Mouse (Mus musculus) myocyte (in vitro differentiated cells): ENCODE results near the gene Ifitm10. TPM values are rescaled to one million over a fixed set of nuclear protein-coding genes. Genes with fewer than 3 reads are reported as not detected.

Experiments
- H3K27me3 ChIP-seq: one replicate; pipeline ENCODE4 v1.6.1; 2011; ENCODE audit not compliant: control insufficient read depth, insufficient read depth, insufficient read length
- H3K36me3 ChIP-seq: one replicate; pipeline ENCODE4 v1.6.1; 2011; ENCODE audit not compliant: control insufficient read depth, insufficient read depth
- H3K4me2 ChIP-seq: one replicate; pipeline ENCODE4 v1.6.1; 2011; ENCODE audit warnings: low read depth, control low read depth
- H3K4me3 ChIP-seq: one replicate; pipeline ENCODE4 v1.5.1; 2011; ENCODE audit warnings: mild to moderate bottlenecking, control low read depth, moderate library complexity
- H3K79me2 ChIP-seq: one replicate; pipeline ENCODE4 v1.6.1; 2011; ENCODE audit not compliant: control insufficient read depth, insufficient read depth
- H3ac ChIP-seq: one replicate; pipeline ENCODE4 v1.6.1; 2011; ENCODE audit not compliant: control insufficient read depth, insufficient read length
- CEBPB ChIP-seq: IDR thresholded peaks from 2 replicates; pipeline ENCODE4 v1.6.1; 2011; ENCODE audit warnings: mild to moderate bottlenecking, moderate library complexity; ENCODE audit not compliant: poor library complexity, insufficient read depth, severe bottlenecking
- E2F4 ChIP-seq: IDR thresholded peaks from one replicate; pipeline ENCODE4 v1.6.1; 2011; ENCODE audit warnings: mild to moderate bottlenecking, control low read depth, moderate library complexity; ENCODE audit not compliant: insufficient read depth
- MAX ChIP-seq: IDR thresholded peaks from one replicate; pipeline ENCODE4 v1.6.1; 2011; ENCODE audit warnings: low read depth, mild to moderate bottlenecking, control low read depth
- MYOD1 ChIP-seq, 3 experiments: IDR thresholded peaks; one replicate each; pipeline ENCODE4 v1.6.1; 2011; ENCODE audit warnings: control low read depth in 2 of 3, low read depth in 2 of 3, mild to moderate bottlenecking in 2 of 3, moderate library complexity in 1 of 3; ENCODE audit not compliant: insufficient read length in 2 of 3, control insufficient read depth in 1 of 3
- MYOG ChIP-seq, 3 experiments: IDR thresholded peaks; one replicate each; pipeline ENCODE4 v1.6.1; 2011; ENCODE audit warnings: control low read depth in 2 of 3, low read depth in 2 of 3, mild to moderate bottlenecking in 2 of 3; ENCODE audit not compliant: insufficient read length in 2 of 3, control insufficient read depth in 1 of 3, insufficient read depth in 1 of 3
- POLR2A ChIP-seq: IDR thresholded peaks from one replicate; pipeline ENCODE4 v1.6.1; 2011; ENCODE audit warnings: low read depth, mild to moderate bottlenecking, control low read depth, moderate library complexity; ENCODE audit not compliant: insufficient read length
- POLR2AphosphoS2 ChIP-seq: IDR thresholded peaks from one replicate; pipeline ENCODE4 v1.6.1; 2011; ENCODE audit warnings: low read depth, control low read depth; ENCODE audit not compliant: insufficient read length
- REST ChIP-seq: IDR thresholded peaks from one replicate; pipeline ENCODE4 v1.6.1; 2011; ENCODE audit warnings: mild to moderate bottlenecking, control low read depth, moderate library complexity; ENCODE audit not compliant: insufficient read depth, insufficient read length
- SRF ChIP-seq: IDR thresholded peaks from one replicate; pipeline ENCODE4 v1.6.1; 2011; ENCODE audit warnings: low read depth; ENCODE audit not compliant: control insufficient read depth, insufficient read length
- TCF12 ChIP-seq: IDR thresholded peaks from one replicate; pipeline ENCODE4 v1.6.1; 2011; ENCODE audit warnings: mild to moderate bottlenecking, control low read depth; ENCODE audit not compliant: poor library complexity, insufficient read depth, severe bottlenecking
- TCF3 ChIP-seq: IDR thresholded peaks from one replicate; pipeline ENCODE4 v1.6.1; 2011; ENCODE audit warnings: low read depth, control low read depth; ENCODE audit not compliant: insufficient read length
- USF1 ChIP-seq: IDR thresholded peaks from one replicate; pipeline ENCODE4 v1.6.1; 2011; ENCODE audit warnings: low read depth, mild to moderate bottlenecking, control low read depth, moderate library complexity
- polyA plus RNA-seq: library from polyadenylated mRNA; unstranded; fragments of >200 nt; fragmentation: generic; extraction: Trizol; gene quantifications from one replicate; pipeline ENCODE4 v1.2.1, GENCODE M21; 2012; ENCODE audit warnings: missing spikeins

The Ifitm10 gene
- polyA plus RNA-seq, 1 experiment: 5.4 TPM

DNA sequence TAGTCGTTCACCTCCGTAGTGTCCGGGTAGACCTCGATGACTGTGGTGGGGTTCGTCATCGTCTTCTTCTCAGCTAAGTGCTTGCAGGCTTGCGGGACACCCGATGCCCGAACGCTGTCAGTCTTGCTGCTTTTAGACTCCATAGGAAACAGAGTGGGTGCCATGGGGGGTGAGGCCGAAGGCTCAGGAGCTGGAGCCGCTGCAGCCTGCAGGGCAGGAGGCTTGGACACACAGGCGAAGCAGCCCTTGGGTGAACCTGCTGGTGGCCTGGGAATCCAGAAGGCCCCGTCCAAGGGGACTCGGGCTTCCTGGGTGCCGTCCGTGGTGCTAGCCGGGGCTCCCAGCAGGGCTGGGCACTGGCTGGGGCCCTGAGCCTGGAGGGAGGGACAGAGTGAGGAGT is 2.6 kb downstream of the Ifitm10 start:
- no peaks in the 10 kb centered on the region for H3K36me3 ChIP-seq
- H3K79me2 ChIP-seq: no peaks in the 10 kb centered on the region
- peak overlapping the region; percentile 22 for H3K4me3 ChIP-seq
- H3K4me2 ChIP-seq: peak overlapping the region; percentile 87
- no peaks in the 10 kb centered on the region for H3K27me3 ChIP-seq
- H3ac ChIP-seq: peak overlapping the region; percentile 27
- no peak for TF ChIP-seq POLR2AphosphoS2
- TF ChIP-seq USF1: no peak
- no peak for TF ChIP-seq SRF
- no peak for TF ChIP-seq E2F4
- no peak for TF ChIP-seq CEBPB
- TF ChIP-seq MAX: no peak
- no peak for TF ChIP-seq TCF3
- TF ChIP-seq TCF12: no peak
- TF ChIP-seq MYOG (IDR thresholded peaks at IDR 0.05; ENCODE audit: control insufficient read depth in 1 of 3, insufficient read depth in 1 of 3, insufficient read length in 2 of 3, low read depth in 2 of 3): no peak
- TF ChIP-seq REST: no peak
- no peak for TF ChIP-seq MYOD1 (IDR thresholded peaks at IDR 0.05; ENCODE audit: control insufficient read depth in 1 of 3, insufficient read length in 2 of 3, low read depth in 2 of 3)
- TF ChIP-seq POLR2A: no peak

DNA sequence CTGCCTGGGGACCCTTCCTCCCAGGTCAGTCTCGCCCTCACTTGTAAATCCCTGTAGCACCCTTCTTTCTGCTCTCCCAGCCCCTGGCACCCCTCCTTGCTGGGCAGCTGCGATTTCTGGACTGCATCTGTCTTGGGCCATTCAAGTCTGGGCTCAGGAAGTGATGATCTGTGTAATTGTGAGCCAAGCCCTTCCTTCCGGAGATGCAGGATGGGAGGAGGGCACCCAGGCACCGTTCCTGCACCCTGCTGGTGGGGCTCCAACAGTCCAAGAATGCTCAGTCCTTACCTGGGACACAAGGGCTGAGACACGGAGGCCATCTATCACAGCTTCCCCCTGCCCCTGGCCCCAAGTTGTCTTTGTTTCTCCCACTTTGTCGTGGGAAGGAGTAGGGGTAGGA is 3.7 kb downstream of the Ifitm10 start:
- Histone ChIP-seq H3K79me2 (no peaks in the 10 kb centered on the region), H3K4me3 (no peak overlapping the region), H3ac (no peak overlapping the region), H3K36me3 (no peaks in the 10 kb centered on the region), H3K4me2 (no peak overlapping the region), H3K27me3 (no peaks in the 10 kb centered on the region)
- TF ChIP-seq TCF12 (no peak), SRF (no peak), TCF3 (no peak), USF1 (no peak), MYOG (IDR thresholded peaks at IDR 0.05; ENCODE audit: control insufficient read depth in 1 of 3, insufficient read depth in 1 of 3, insufficient read length in 2 of 3, low read depth in 2 of 3) (no peak), MYOD1 (IDR thresholded peaks at IDR 0.05; ENCODE audit: control insufficient read depth in 1 of 3, insufficient read length in 2 of 3, low read depth in 2 of 3) (no peak), MAX (no peak), REST (no peak), E2F4 (no peak), POLR2AphosphoS2 (no peak), CEBPB (no peak), POLR2A (no peak)

DNA sequence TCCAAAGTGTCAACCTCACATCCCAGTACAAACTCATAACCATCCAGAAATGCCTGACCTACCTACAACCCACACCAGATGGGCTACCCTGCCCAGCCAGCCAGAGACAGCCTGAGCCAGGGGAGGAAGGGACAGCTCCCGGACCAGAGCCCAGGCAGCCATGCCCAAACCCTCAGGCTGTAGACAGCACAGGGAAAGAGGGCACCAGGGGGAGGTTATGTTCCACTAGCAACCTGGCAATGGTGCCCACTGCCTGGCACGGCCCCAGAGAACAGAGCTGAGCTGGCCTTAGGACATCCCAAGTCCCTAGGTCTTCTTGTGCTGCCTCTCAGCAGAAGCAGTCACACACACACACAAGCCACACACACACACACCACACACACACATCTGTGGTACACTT is 4.7 kb downstream of the Ifitm10 start:
- Histone ChIP-seq H3K79me2 (no peaks in the 10 kb centered on the region), H3K4me2 (no peak overlapping the region), H3K4me3 (no peak overlapping the region), H3K27me3 (no peaks in the 10 kb centered on the region), H3ac (no peak overlapping the region), H3K36me3 (no peaks in the 10 kb centered on the region)
- TF ChIP-seq E2F4 (no peak), POLR2AphosphoS2 (no peak), MYOG (IDR thresholded peaks at IDR 0.05; ENCODE audit: control insufficient read depth in 1 of 3, insufficient read depth in 1 of 3, insufficient read length in 2 of 3, low read depth in 2 of 3) (no peak), POLR2A (no peak), TCF3 (no peak), USF1 (no peak), CEBPB (no peak), MAX (no peak), REST (no peak), SRF (no peak), MYOD1 (IDR thresholded peaks at IDR 0.05; ENCODE audit: control insufficient read depth in 1 of 3, insufficient read length in 2 of 3, low read depth in 2 of 3) (no peak), TCF12 (no peak)

DNA sequence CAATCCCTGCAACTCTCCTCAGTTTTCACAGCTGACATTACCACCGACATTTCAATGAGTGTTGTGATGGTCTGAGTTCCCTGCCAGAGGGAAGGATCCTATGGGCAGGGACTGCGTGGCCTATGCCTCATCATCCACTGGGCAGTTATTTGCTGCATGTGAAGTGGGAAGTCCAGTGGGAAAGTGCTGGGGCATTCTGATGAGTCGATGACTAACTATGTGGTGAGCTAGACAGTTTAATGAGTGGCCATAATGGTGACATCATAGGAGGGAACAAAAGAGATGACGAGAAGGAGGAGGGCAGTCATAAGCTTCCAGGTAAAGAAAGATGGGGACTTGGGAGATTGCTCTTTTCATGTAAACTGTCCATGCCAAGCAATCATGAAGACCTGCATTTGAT is 10.4 kb downstream of the Ifitm10 start:
- no peaks in the 10 kb centered on the region for H3K36me3 ChIP-seq
- H3K79me2 ChIP-seq: no peaks in the 10 kb centered on the region
- peak overlapping the region; percentile 50 for H3K4me2 ChIP-seq
- no peak overlapping the region for H3ac ChIP-seq
- no peaks in the 10 kb centered on the region for H3K27me3 ChIP-seq
- no peak overlapping the region for H3K4me3 ChIP-seq
- TF ChIP-seq REST (no peak), TCF3 (no peak), USF1 (no peak), MAX (no peak), MYOG (IDR thresholded peaks at IDR 0.05; ENCODE audit: control insufficient read depth in 1 of 3, insufficient read depth in 1 of 3, insufficient read length in 2 of 3, low read depth in 2 of 3) (no peak), TCF12 (no peak), E2F4 (no peak), CEBPB (no peak), MYOD1 (IDR thresholded peaks at IDR 0.05; ENCODE audit: control insufficient read depth in 1 of 3, insufficient read length in 2 of 3, low read depth in 2 of 3) (no peak), POLR2AphosphoS2 (no peak), SRF (no peak), POLR2A (no peak)
